Mouse (Mus musculus) neutrophil, adult 5-6 weeks (primary cell): ENCODE data around the gene Arhgap23. TPM values are rescaled to one million over a fixed set of nuclear protein-coding genes. Genes with fewer than 3 reads are reported as not detected.

Experiments
- ATAC-seq: fragments of 151-379, 151-347 bp; 2 replicates; pipeline ENCODE4 v1.8.0; 2017; ENCODE audit warnings: mild to moderate bottlenecking, moderate TSS enrichment; ENCODE audit not compliant: insufficient number of reproducible peaks, poor library complexity, low FRiP score, severe bottlenecking; ENCODE audit errors: extremely low read depth
- total RNA-seq: library from RNA; stranded (forward); fragments of 200-1000 nt; gene quantifications from 2 replicates; pipeline ENCODE4 v1.2.3, GENCODE M21; 2017

Arhgap23 gene
- total RNA-seq, 1 experiment from 2014 or later = 10.5 TPM

- peak; percentile 21; the same call in 1 of the 2 replicates for ATAC-seq
Measured at GRCm38 (mm10) chr11:97432015-97432414, 16.7 kb downstream of the Arhgap23 start.

GRCm38 (mm10) chr11:97432983-97433539 lies 17.7 kb downstream of the Arhgap23 start:
- no peak for ATAC-seq

- ATAC-seq = no peak
Measured at GRCm38 (mm10) chr11:97434121-97434520, 18.8 kb downstream of the Arhgap23 start.

- ATAC-seq = peak; percentile 80
Measured at GRCm38 (mm10) chr11:97434704-97435454, 19.5 kb downstream of the Arhgap23 start.

GRCm38 (mm10) chr11:97435808-97436491 lies 20.6 kb downstream of the Arhgap23 start:
- ATAC-seq = peak; percentile 60

- no peak for ATAC-seq
Measured at GRCm38 (mm10) chr11:97437745-97438144, 22.4 kb downstream of the Arhgap23 start.

GRCm38 (mm10) chr11:97438868-97439267 lies 23.5 kb downstream of the Arhgap23 start:
- no peak for ATAC-seq

GRCm38 (mm10) chr11:97439935-97440334 lies 24.6 kb downstream of the Arhgap23 start:
- ATAC-seq = no peak

GRCm38 (mm10) chr11:97440441-97440881 lies 25.1 kb downstream of the Arhgap23 start:
- no peak for ATAC-seq

GRCm38 (mm10) chr11:97441036-97441657 lies 25.8 kb downstream of the Arhgap23 start:
- no peak for ATAC-seq

GRCm38 (mm10) chr11:97441658-97442125 lies 26.4 kb downstream of the Arhgap23 start:
- no peak for ATAC-seq

- ATAC-seq = no peak
Measured at GRCm38 (mm10) chr11:97442891-97443675, 27.8 kb downstream of the Arhgap23 start.

GRCm38 (mm10) chr11:97445596-97445995 lies 30.3 kb downstream of the Arhgap23 start:
- ATAC-seq = no peak

- no peak for ATAC-seq
Measured at GRCm38 (mm10) chr11:97445999-97446511, 30.7 kb downstream of the Arhgap23 start.

GRCm38 (mm10) chr11:97447979-97448378 lies 32.6 kb downstream of the Arhgap23 start:
- no peak for ATAC-seq

GRCm38 (mm10) chr11:97448611-97449394 lies 33.5 kb downstream of the Arhgap23 start:
- ATAC-seq = no peak

- no peak; the same call in 1 of the 2 replicates for ATAC-seq
Measured at GRCm38 (mm10) chr11:97449601-97450293, 34.4 kb downstream of the Arhgap23 start.
